Mouse (Mus musculus): Measurements from ENCODE around the gene Tor1a.
"Not testable (repeated sequence)": the region's sequence is repeated elsewhere in the genome, so short reads cannot be mapped to it uniquely, and the experiment has no call there.

The Tor1a gene

GRCm38 (mm10) chr2:30918126-30918525 is 49.6 kb downstream of the Tor1a start:
- DNase-seq (ENCODE audit: low read depth), result no peak

GRCm38 (mm10) chr2:30917649-30918048 is 50.1 kb downstream of the Tor1a start:
- no peak for DNase-seq (ENCODE audit: low read depth)

- not testable (repeated sequence) for DNase-seq (ENCODE audit: low read depth)
These were observed 51.8 kb downstream of the Tor1a start for GRCm38 (mm10) chr2:30915933-30916332.

- DNase-seq (ENCODE audit: low read depth), result no peak
These were observed 52.4 kb downstream of the Tor1a start for GRCm38 (mm10) chr2:30915376-30915775.

GRCm38 (mm10) chr2:30914836-30915235 is 52.9 kb downstream of the Tor1a start:
- no peak for DNase-seq (ENCODE audit: low read depth)

DNA sequence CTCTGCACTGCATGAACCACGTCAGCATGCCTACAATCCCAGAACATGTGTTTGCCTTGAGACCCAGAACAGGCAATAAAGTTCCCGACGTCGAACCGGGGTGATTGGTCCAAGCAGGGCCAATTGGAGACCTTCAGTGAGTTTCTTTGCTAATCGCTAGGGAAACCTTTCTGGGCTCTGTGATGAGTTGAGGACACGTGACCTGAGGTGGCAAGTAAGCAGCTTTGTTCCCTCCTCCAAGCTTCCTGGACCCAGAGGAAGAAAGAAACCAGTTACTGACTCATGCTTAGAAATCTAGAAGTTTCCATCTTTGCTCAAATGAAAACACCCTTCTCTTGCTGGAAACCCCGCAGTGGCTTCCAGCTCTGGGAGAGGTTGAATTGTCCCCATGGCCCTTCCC is 54.7 kb downstream of the Tor1a start:
- DNase-seq (ENCODE audit: low read depth), result no peak

- DNase-seq (ENCODE audit: low read depth), result no peak
These were observed 55.4 kb downstream of the Tor1a start for GRCm38 (mm10) chr2:30912291-30912773.

Measured in naive thymus-derived CD4-positive, alpha-beta T cell, adult 2 months (primary cell).